Mouse (Mus musculus) thymus, adult 18-20 months (tissue): ENCODE data around the gene Lifr.

Source experiments
- DNase-seq, 2 experiments: peaks; one replicate each; pipeline ENCODE4 v3.0.0; 2022; ENCODE audit warnings: mixed read lengths in 2 of 2

The Lifr gene

DNA sequence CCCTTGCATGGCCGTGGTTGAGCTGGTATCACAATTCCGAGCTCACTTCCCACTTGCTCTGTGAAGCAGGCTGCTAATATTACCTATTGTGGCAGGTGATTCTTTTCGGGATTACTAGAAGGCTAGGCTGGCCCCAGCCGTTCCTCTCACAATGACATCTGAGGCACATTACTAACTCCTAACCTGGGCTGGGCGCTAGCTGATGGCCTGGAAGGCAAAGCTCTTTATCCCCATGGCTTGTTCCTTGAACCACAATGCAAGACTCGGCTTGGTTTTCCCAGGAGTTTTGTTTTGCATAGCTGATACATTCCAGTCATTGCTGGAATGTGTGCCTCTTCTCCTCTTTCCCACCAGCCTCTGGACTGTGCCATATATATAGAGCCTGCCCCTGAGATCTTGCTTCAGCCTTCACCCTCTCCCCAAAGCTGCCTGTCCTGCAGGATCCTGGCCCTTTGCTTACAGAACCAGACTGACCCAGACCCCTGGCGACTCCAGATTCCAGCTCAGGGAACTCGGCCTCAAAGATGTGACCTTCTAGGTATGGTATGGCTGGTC lies at the start of gene Lifr:
Gene Lifr, plus strand, starts transcription at position 404 of the 555 bp plus-strand sequence.
- no peak for DNase-seq

DNA sequence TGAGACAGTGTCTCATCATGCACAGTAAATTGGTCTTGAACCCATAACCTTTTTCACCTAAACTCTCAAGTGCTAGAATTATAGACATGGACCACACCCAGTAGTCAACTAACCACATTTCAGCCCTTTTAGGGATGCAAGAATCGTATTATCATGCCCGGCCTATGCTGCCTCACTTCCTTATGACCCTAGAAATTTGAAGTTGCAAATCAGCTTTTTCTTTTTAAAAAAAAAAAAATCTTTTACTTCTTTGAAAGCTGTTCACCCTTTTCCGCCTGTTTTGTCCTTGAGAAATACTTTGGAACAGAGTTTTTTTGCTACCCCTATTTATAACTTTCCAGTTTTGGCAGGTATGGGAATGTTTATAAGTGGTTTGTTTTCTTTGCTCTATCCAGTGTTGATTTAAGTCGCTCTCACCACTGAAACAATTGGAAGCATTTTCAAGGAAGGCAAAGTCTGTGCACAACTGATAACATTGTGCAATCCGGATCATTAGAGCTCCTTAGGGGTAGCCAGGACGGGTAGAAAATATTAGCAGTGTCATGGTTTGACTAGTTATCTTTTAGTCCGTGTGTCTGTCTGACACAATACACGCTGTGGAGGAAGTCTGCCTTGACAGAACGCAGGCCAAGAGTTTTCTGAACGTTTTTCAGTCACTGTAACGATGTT lies 46.2 kb upstream of the Lifr start:
- DNase-seq, result no peak

DNA sequence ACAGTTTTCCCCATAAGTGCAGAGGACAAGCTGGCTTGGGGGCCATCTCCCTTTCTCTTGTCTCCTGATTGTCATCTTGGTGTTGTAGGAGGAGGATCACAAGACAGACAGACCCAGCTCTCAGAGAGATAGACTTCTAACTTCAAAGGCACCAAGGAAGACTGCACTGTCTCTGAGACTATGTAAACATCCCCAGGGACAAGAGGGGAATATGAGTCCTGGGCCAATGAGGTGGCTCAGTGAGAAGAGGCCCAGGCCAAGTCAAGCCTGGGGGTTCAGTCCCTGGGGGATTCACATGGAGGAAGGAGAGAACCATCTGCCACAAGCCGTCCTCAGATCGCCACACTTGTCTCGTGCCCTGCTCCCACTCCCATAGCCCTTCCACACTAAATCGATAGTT lies 45.4 kb upstream of the Lifr start:
- no peak for DNase-seq

DNA sequence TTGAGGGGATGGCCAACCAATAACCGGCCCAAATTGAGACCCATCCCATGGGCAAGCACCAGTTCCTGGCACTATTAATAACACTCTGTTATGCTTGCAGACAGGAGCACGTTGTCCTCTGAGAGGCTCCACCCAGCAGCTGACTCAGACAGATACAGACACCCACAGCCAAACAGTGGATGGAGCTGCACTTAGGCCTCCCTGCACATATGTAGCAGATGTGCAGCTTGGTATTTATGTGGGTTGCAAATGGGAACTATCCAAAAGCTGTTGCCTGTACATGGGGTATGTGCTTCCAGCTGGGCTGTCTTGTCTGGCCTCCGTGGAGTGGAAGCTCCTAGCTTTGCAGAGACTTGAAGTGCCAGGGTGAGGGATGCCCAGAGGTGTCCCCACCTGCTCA lies 42.5 kb upstream of the Lifr start:
- no peak for DNase-seq

DNA sequence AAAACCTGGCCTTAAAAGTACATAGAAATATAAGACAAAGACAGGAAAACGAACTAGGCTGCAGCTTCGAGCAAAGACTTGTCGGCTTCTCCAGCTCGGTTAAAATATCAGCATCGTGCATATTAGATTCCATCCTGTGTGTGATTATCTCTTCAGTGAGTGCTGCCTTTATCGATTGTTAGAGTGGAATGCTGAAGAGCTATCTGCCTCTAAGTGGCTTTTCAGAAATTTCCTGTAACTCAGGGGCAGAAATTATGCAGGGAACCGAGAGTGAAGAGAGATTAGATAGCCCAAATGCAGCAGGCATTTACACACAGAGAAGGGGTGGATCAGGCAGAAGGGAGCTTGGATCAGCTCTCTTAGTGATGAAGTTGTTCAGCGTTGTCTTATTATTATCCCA lies 41.5 kb upstream of the Lifr start:
- DNase-seq, result no peak

DNA sequence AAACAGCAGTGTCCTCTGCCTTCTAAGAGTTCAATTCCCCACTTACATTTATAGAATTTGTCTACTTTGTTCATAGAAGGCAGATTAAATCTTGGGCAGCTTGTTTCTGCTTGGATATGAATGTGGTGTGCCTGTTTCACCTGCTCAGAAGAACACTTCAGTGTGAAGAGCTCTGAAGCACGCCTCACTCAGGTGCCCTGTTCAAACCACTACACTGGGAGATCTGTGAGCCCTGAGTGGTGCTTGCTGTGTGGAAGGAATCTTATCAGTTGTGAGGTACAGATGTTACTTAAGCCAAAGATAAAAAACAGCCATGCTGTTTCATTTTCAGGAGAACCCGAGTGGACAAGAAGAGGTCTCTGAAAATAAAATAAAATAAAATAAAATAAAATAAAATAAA lies 38.7 kb upstream of the Lifr start:
- no peak for DNase-seq

DNA sequence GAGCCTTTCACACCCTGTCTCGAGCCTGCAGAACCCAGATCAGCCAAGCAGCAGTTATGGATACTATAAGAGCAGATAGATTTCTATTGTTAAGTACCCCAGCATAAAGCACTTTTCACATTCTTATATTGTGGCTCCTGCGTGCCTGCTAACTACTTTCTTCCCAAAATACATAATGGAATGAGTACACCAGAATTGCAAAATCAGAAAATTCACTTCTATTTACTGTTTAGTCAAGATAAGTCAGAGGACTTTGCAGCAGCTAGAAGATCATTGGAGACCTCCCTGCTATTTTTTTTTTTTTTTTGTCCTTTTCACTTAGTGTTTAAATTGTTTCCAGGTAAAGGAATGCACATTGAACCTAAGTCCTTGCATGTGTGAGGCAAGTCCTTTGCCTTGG lies 38.3 kb upstream of the Lifr start:
- no peak for DNase-seq

DNA sequence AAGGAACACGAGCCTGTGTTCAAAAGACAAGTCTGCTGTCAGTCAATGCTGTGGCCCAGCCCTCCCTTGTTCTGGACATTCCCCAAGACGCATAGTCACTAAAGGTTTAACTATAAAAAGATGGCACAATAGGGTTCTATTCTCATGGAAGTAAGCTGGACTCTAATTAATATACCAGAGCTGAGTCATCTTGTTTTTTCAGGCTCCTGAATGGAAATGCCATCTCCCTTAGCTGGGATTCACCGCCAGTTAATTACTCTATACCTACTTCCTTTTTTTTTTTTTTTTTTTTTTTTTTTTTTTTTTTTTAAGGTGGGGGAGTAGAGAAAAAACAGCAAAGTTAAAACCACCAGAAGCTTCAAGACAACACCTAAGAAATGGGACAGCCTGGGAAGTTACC lies 33.6 kb upstream of the Lifr start:
- DNase-seq, result no peak

DNA sequence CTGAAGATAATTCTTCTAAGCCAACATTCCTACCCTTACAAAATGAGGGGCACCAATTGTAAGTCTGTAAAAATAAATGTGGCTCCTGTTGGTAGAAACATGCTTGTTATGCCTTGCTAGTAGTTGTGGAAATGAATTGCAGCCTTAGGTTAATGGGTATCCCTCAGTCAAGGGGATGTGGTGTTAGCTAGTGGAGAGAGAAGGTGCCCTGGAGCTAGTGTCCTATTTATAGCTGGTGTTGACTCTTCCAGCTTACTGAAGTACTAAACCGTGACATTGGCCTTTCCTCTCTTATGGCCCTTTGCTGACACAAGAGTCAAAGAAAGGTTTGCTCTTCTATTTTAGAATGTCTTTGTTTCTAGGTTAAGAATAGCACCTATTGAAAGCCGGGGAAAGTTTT lies 29.9 kb upstream of the Lifr start:
- DNase-seq, result no peak

DNA sequence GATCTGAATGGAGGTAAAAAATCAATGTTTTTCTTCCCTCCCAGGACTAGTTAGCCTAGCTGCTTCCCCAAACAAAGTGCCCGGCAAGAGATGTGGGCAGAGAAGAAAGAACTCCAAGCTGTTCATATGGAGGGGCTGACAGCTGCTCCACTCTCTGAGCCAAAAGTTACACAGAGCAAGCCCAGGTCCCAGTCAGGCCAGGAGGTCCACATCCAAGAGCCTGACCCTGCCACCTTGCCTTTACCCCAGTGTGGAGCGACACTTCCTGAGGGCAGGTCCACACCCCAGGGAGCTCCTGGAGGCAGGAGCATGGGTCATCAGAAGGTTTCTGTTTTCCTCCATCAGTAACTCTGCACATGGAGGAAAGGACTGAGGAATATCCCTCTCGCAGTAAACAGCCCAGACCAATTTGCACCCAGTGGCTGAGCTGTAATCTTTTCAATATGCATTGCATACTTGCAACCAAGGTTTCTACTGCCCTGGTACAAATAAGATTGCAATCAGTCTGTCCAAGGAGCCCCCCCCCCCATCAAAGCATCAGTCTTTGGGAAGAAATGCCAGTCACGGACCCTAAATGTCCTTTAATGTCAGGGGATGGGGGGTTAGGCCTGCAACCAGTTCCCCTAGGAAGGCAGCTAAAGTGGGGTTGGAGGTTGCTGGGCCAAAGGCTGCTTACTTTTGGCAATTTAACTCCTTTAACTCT lies 28.3 kb upstream of the Lifr start:
- DNase-seq, result no peak

DNA sequence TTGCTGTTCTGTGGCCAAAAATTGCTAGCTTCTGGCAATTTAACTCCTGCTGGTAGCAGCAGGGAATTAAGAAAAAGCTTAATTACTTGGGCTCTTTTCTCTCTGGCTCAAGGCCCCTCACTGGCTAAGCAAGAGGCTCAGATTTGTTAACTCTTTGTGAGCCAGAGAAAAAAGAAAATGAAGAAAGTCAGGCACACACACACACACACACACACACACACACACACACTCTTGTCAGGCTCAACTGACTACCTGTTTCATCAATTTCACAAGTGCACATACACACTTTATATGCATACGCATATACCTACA lies 27.8 kb upstream of the Lifr start:
- DNase-seq, result no peak

DNA sequence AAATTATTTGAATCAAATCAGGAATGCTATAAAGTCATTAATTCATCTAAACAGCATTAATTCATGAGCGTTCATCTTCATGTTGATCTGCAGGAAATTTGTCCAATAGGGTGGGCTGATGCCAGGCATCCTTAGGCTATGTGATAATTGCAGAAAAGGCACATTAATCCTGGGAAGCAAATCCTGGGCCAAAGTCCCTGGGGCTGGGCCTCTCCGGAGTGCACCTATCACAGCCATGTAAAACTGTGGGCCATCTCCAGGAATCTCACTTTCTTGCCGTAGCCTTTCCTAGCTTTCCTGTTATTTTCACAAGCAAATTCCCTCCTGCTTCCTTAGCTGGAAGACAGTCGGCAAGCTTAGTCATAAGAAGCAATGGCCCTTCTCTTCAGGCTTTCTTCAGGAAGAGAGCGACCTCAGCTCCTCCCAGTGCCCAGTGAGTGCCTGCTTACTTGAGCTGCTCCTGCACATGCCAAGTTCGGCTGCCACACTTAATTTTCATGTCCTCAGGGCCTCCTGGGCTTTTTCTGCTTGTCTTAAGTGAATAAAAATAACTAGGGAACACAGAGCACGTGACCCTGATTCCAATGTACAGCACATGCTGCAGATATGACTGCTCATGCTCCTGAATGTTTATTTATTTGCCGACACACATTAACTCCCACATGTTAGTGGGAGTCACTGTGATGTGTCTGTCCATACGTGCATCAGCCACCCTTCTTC lies 26.7 kb upstream of the Lifr start:
- DNase-seq, result no peak

DNA sequence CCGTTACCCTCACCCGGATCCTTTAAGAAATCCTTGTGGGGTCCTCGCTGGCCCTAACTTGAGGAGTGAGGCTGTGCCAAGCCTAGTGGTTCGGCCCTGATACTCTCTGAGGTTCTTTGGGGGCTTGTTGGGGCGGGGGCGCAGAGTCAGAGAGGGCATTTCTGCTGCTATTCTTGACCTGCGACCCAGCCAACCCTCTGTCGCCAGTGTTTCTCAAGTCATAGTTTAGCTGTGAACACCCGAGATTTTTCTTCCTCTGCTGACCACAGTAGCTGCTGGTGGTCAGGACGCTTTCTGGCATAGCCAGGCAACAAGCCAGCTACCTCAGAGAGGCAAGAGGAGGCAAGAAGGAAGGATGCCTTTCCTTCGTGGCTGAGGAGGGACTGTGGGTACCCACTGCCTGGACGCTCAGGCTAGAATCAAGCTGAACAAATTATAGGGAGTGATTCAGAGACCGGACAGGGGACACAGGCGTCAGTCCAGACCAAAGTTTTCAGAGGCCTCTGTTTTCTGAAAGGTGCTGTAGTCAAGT lies 25.4 kb upstream of the Lifr start:
- DNase-seq, result no peak

DNA sequence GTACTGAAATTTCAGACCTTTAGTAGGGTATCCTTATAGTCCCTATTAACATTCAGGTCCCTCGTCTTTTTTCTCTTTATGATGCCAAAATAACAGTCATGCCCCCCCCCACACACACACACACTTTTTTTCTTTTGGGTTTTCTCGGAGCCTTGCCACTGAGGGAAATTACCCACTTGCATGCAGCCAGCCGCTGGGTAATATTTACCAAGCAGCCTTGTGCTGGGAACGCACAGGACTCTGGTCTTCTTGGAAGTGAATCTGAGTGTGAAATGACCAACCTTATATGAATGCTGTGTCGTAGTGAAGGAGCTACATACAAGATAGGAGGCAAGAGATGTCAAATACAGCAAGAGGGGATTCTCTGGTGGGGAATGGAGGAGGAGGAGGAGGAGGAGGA lies 24.8 kb upstream of the Lifr start:
- no peak for DNase-seq

DNA sequence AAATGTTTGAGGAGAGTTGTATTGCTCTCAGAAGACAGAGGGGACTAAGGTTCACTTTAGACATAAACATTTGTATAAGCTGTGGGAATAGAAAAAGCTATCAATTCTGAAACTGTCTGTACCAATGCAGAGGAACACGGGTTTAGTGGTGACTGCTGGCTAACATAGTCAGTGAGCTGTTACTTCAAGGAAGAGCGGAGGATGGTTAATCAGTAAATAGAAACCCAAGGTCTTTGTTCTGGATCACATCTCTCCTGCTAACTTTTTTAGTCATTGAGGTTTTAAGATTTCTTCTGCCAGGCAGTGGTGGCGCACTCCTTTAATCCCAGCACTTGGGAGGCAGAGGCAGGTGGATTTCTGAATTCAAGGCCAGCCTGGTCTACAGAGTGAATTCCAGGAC lies 23.7 kb upstream of the Lifr start:
- no peak for DNase-seq

DNA sequence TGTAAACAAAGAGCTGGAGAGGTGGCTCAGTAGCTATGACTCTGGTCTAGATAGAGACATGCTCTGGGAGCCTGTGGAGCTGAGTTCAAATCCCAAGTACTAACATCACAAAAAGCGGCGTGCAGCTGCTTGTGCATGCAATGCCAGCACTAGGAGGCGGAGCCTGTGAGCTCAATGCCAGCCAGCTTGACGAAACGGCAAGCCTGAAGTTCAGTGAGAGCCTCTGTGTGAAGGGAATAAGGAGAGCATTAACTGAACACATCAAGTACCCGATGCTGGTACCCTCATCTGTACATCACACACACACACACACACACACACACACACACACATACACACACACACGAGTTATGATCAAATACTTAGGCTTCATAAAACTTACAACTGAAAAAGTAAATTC lies 21.0 kb upstream of the Lifr start:
- DNase-seq, result no peak

DNA sequence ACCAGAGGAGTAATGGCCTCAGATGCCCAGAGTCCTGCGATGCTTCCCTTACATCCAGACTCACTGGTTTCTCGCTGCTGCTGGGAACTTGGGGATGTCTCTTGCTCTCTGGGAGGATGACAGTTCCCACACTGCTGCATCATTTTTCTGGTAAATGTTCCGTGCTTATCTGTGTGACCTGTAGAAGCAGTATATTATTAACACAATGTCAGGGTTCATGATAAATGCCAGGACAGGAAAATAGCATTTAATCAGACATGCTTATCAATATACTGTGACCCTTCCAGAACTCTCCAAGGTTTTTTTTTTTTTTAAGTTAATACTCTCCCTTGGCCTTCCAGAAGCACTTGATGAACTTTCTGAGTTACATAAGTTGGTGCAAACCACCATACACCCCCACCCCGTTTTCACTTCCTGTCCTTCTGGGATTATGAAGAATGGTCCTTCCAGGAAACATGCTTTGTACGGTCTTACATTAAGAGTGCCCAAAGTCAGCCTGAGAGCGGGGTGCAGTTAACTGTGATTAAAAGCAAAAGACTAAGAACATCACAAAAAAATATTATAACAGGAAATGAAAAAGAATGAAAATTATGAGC lies 20.1 kb upstream of the Lifr start:
- DNase-seq, result no peak

DNA sequence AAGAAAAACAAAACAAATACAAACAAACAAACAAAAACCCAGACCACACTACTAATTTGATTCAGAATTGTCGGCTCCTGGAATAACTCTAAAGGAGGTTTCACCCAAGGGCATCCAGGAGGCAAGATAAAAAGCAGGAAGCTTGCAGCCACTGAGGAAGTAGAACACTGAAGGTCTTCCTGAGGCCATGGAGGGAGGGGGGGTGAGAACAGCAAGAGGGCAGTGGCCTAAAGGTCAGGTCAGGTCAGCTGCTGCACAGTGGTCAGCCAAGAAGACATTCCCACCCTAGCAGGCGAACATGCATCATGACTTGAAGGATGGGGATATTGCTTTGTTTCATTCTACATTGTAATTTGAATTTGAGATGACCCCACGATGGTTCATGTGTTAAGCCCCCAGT lies 17.1 kb upstream of the Lifr start:
- no peak for DNase-seq

DNA sequence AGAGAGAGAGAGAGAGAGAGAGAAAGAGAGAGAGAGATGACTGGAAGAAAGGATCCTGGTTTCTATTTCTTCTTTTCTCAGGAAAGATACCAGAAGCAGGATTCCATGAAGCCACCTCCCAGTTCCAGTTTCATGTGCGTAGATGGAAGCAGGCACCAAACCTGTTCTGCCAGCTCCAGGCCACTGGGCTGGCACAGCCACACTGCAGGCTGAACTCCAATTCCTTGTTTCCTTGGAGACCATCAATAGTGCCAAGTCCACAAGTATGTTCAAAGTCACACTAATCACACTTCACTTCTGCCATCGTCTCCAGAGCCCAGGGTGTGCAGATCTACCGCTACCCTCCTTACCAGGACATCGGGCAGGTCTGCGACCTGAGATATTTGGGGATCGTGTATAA lies 15.2 kb upstream of the Lifr start:
- DNase-seq, result no peak

DNA sequence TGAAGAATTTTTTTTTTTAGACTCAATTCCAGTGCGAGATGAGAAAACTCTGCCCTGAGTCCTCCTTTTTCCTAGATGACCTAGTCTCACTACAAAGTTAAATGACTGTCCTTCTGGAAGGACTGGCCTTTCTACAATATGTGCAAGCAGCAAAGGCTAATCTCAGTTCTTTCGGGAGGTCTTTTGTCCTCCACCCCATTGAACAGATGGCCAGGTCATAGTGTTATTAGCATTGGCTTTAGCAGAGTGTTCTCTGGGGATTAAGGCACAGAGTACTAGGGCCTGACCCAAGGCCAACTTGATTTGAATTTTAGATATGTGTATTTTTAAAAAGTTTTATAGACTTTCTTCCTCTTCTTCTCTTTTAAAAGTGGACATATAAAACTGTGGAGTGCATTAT lies 12.1 kb upstream of the Lifr start:
- no peak for DNase-seq

DNA sequence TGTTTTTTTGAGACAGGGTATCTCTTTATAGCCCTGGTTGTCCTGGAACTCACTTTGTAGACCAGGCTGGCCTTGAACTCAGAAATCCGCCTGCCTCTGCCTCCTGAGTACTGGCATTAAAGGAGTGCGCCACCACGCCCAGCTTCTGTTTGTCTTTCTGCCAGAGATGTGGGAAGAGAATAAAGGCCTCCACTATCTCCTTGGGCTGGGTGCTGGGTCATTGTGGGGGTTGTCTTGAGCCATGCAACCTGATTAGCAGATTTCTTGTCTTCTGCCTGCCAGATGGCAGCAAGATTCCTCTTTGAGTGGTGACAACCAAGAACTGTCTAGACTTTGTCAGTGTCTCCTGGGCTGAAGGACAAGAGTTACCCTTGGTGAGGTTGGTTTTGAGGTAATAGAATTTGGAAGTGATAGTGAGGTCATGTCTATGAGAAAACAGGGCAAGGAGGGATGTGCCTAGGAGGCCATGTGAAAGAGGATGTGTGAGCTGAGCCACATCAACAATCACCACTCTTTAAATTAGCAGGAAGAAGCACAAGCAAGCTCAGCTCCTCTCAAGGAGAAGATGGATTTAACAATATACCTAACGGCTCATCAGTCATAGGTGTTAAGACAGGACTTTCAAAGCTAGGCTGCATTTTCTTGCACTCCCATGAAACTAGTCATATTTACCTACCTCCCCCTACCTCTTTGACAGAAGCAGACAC lies 10.6 kb upstream of the Lifr start:
- no peak for DNase-seq

DNA sequence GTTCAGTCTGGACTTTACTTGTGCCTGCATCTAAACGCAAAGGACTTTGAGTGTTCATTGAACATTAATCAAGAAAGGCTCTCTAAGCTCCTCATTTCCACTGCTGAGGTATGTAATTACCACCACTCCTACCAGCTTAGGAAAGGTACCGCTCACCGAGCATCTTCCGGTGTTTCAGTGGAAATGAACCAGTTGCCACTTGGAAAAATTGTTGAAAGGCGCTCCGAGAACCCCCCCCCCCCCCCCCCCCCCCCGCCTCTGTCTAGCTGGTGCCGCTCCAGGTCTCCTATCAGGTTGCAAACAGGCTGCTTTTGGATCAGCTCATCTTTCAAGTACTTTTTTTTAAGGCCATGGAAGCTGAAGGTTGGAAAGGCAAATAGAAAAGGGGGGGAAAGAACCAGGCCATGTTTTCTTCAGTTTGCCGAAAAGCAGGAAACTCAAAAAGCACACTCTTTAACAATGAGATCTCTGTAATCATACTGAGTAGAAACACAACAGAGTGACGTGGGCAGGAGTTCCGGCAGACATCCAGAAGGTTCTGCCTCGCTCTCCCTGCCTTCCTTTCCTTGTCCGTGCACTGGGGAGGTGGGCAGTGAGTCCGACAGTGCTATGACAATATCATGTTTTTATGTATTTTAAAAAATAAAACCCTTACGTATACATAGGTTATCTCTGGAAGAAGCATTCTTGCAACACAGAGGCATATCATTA lies 9.3 kb upstream of the Lifr start:
- DNase-seq, result no peak
